Mouse (Mus musculus): Measurements from ENCODE around the gene Tbc1d2b. TPM values are rescaled to one million over a fixed set of nuclear protein-coding genes. Genes with fewer than 3 reads are reported as not detected.

The Tbc1d2b gene
- polyA plus RNA-seq, 2 experiments, result 20.0 to 25.5 TPM

- WGBS, result 89% methylated on average over 5 of the region's 5 CpGs
- no peak for DNase-seq (ENCODE audit: low spot score)
- Histone ChIP-seq H3K9ac (ENCODE audit: low read depth, low read length, severe bottlenecking) (no peak overlapping the region), H3K4me2 (replicated peaks; ENCODE audit: low read depth, low read length, severe bottlenecking) (no peak overlapping the region), H3K27ac (replicated peaks; ENCODE audit: low read depth, low read length) (no peak overlapping the region), H3K27me3 (ENCODE audit: control insufficient read depth, insufficient read depth, low read length) (no peaks in the 10 kb centered on the region), H3K9me3 (ENCODE audit: control insufficient read depth, low read length) (no peaks in the 10 kb centered on the region), H3K36me3 (ENCODE audit: control insufficient read depth, insufficient read depth, low read length) (peaks cover 14% of the 10 kb centered on the region), H3K4me3 (replicated peaks; ENCODE audit: low read length) (no peak overlapping the region), H3K4me1 (ENCODE audit: control insufficient read depth, insufficient read depth, low read length) (no peaks in the 10 kb centered on the region)
- ATAC-seq (ENCODE audit: low FRiP score, low read depth), result no peak
- no peak for TF ChIP-seq POLR2A (IDR thresholded peaks at IDR 0.05; ENCODE audit: borderline replicate concordance, extremely low read depth, insufficient read depth, insufficient read length)
Measured at GRCm38 (mm10) chr9:90236817-90237216, 33.8 kb downstream of the Tbc1d2b start.

GRCm38 (mm10) chr9:90235258-90235882 lies 35.2 kb downstream of the Tbc1d2b start:
- Histone ChIP-seq H3K27me3 (ENCODE audit: control insufficient read depth, insufficient read depth, low read length) (no peaks in the 10 kb centered on the region), H3K9me3 (ENCODE audit: control insufficient read depth, low read length) (no peaks in the 10 kb centered on the region), H3K9ac (ENCODE audit: low read depth, low read length, severe bottlenecking) (no peak overlapping the region), H3K27ac (replicated peaks; ENCODE audit: low read depth, low read length) (no peak overlapping the region), H3K4me3 (replicated peaks; ENCODE audit: low read length) (no peak overlapping the region), H3K4me1 (ENCODE audit: control insufficient read depth, insufficient read depth, low read length) (no peaks in the 10 kb centered on the region), H3K36me3 (ENCODE audit: control insufficient read depth, insufficient read depth, low read length) (peaks cover 14% of the 10 kb centered on the region), H3K4me2 (replicated peaks; ENCODE audit: low read depth, low read length, severe bottlenecking) (no peak overlapping the region)
- no peak for DNase-seq (ENCODE audit: low spot score)
- no peak for TF ChIP-seq POLR2A (IDR thresholded peaks at IDR 0.05; ENCODE audit: borderline replicate concordance, extremely low read depth, insufficient read depth, insufficient read length)
- WGBS, result 83% methylated on average over 10 of the region's 10 CpGs
- ATAC-seq (ENCODE audit: low FRiP score, low read depth), result no peak

GRCm38 (mm10) chr9:90234786-90235185 lies 35.8 kb downstream of the Tbc1d2b start:
- WGBS, result 93% methylated on average over 5 of the region's 5 CpGs
- no peak for ATAC-seq (ENCODE audit: low FRiP score, low read depth)

GRCm38 (mm10) chr9:90233906-90234419 lies 36.6 kb downstream of the Tbc1d2b start:
- Histone ChIP-seq H3K27me3 (ENCODE audit: control insufficient read depth, insufficient read depth, low read length) (no peaks in the 10 kb centered on the region), H3K9ac (ENCODE audit: low read depth, low read length, severe bottlenecking) (no peak overlapping the region), H3K9me3 (ENCODE audit: control insufficient read depth, low read length) (no peaks in the 10 kb centered on the region), H3K4me1 (ENCODE audit: control insufficient read depth, insufficient read depth, low read length) (no peaks in the 10 kb centered on the region), H3K4me2 (replicated peaks; ENCODE audit: low read depth, low read length, severe bottlenecking) (no peak overlapping the region), H3K4me3 (replicated peaks; ENCODE audit: low read length) (no peak overlapping the region), H3K36me3 (ENCODE audit: control insufficient read depth, insufficient read depth, low read length) (peaks cover 6% of the 10 kb centered on the region; the same call in 1 of the 2 replicates), H3K27ac (replicated peaks; ENCODE audit: low read depth, low read length) (no peak overlapping the region)
- TF ChIP-seq POLR2A (IDR thresholded peaks at IDR 0.05; ENCODE audit: borderline replicate concordance, extremely low read depth, insufficient read depth, insufficient read length), result no peak
- no peak for DNase-seq (ENCODE audit: low spot score)
- 98% methylated on average over 5 of the region's 5 CpGs for WGBS
- ATAC-seq (ENCODE audit: low FRiP score, low read depth), result no peak

More at GRCm38 (mm10) chr9:90234786-90235185, 35.8 kb downstream of the Tbc1d2b start:
- Histone ChIP-seq H3K4me3 (replicated peaks; ENCODE audit: low read length) (no peak overlapping the region), H3K36me3 (ENCODE audit: control insufficient read depth, insufficient read depth, low read length) (peaks cover 14% of the 10 kb centered on the region), H3K9me3 (ENCODE audit: control insufficient read depth, low read length) (no peaks in the 10 kb centered on the region), H3K27me3 (ENCODE audit: control insufficient read depth, insufficient read depth, low read length) (no peaks in the 10 kb centered on the region), H3K4me2 (replicated peaks; ENCODE audit: low read depth, low read length, severe bottlenecking) (no peak overlapping the region), H3K4me1 (ENCODE audit: control insufficient read depth, insufficient read depth, low read length) (no peaks in the 10 kb centered on the region), H3K9ac (ENCODE audit: low read depth, low read length, severe bottlenecking) (no peak overlapping the region), H3K27ac (replicated peaks; ENCODE audit: low read depth, low read length) (no peak overlapping the region)
- DNase-seq (ENCODE audit: low spot score), result no peak
- TF ChIP-seq POLR2A (IDR thresholded peaks at IDR 0.05; ENCODE audit: borderline replicate concordance, extremely low read depth, insufficient read depth, insufficient read length), result no peak

- no peaks in the 10 kb centered on the region for H3K9me3 ChIP-seq (ENCODE audit: control insufficient read depth, low read length)
- H3K4me2 ChIP-seq (replicated peaks; ENCODE audit: low read depth, low read length, severe bottlenecking), result no peak overlapping the region
- ATAC-seq (ENCODE audit: low FRiP score, low read depth) (no peak), DNase-seq (ENCODE audit: low spot score) (no peak)
- WGBS, result 88% methylated on average over 8 of the region's 8 CpGs
- no peaks in the 10 kb centered on the region for H3K4me1 ChIP-seq (ENCODE audit: control insufficient read depth, insufficient read depth, low read length)
- no peaks in the 10 kb centered on the region for H3K27me3 ChIP-seq (ENCODE audit: control insufficient read depth, insufficient read depth, low read length)
- H3K9ac ChIP-seq (ENCODE audit: low read depth, low read length, severe bottlenecking), result no peak overlapping the region
- no peak overlapping the region for H3K4me3 ChIP-seq (replicated peaks; ENCODE audit: low read length)
- H3K27ac ChIP-seq (replicated peaks; ENCODE audit: low read depth, low read length), result no peak overlapping the region
- peaks cover 2% of the 10 kb centered on the region; the same call in 1 of the 2 replicates for H3K36me3 ChIP-seq (ENCODE audit: control insufficient read depth, insufficient read depth, low read length)
- TF ChIP-seq POLR2A (IDR thresholded peaks at IDR 0.05; ENCODE audit: borderline replicate concordance, extremely low read depth, insufficient read depth, insufficient read length), result no peak
Measured at GRCm38 (mm10) chr9:90232781-90233690, 37.6 kb downstream of the Tbc1d2b start.

Data from limb, embryonic 14.5 days (tissue).